Mouse (Mus musculus): Measurements from ENCODE around the gene Carm1. TPM values are rescaled to one million over a fixed set of nuclear protein-coding genes. Genes with fewer than 3 reads are reported as not detected.
A peak's percentile ranks its signal among the peaks of the same experiment; 100 is the strongest.

Carm1 gene
- polyA plus RNA-seq, 1 experiment, result 98.5 TPM

DNA sequence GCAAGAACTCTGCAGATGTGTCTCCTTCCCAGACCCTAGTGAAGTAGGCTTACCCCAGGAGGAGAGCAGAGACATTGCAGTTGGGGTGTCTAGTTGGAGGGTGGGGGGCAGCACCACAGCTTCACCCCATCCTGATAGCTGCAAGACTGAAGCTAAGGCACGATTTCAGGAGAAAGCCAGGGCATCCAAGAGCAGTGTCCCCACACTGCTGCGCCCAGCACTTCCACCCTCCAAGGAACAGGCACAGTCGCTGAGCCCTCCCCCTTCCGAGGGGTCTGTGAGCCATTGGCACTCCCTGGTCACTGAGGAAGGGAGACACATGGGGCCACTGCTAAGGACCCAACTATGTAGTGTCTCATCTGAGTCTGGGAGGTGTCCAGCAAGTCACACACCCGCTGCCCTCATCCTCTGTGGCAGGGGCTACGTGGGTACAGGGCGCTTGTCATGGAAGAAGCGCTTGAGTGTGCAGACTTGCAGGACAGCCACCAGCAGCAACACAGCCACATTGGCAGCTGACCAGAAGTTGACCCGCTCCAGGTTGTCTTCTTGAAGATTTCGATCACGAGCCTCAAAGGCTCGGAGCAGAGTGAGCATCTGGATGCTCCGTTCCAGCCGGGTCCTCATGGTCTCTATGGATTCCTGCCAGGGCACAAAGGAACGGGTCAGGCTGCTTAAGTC, 38.8 kb upstream of the Carm1 start:
- peaks cover 18% of the 10 kb centered on the region for H3K4me1 ChIP-seq (replicated peaks; ENCODE audit: control insufficient read depth, insufficient read depth, low read length)

DNA sequence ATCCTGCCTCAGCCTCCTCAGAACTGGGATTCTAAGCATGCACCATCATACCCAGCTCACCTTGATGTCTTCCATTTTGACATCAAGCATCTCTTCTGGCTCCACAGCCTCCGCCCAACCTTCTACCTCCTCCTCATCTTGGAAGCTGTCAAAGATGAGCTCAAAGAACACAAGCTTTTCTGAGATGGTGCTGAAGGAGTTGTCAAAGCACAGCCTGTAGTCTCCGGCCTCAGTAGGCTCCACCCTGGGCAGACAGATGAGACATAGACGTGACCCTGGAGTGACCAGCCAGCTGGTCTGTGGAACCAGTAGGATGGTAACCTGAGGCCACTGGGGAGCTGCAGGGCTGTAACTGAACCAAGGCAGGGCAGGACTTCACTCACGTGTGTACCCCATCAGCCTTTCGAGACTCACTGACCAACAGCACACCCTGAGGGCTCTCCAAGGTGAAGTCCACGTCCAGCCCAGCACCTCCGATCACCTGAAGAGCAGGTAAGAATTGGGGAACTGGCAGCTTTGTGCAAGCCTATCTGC, 37.8 kb upstream of the Carm1 start:
- Histone ChIP-seq H3K4me3 (ENCODE audit: control insufficient read depth, insufficient read depth, low read length) (no peak overlapping the region), H3K27me3 (ENCODE audit: control insufficient read depth, insufficient read depth, low read length) (no peaks in the 10 kb centered on the region), H3K4me1 (replicated peaks; ENCODE audit: control insufficient read depth, insufficient read depth, low read length) (peaks cover 18% of the 10 kb centered on the region), H3K27ac (ENCODE audit: control insufficient read depth, insufficient read depth, low read length) (no peak overlapping the region), H3K36me3 (ENCODE audit: control insufficient read depth, insufficient read depth, low read length) (peaks cover 24% of the 10 kb centered on the region)
- TF ChIP-seq CTCF (IDR thresholded peaks at IDR 0.05; ENCODE audit: borderline replicate concordance, control insufficient read depth, extremely low read depth, insufficient read depth, low read length, poor library complexity) (no peak), POLR2A (IDR thresholded peaks at IDR 0.05; ENCODE audit: control insufficient read depth, extremely low read depth, insufficient read depth, low read length, poor library complexity) (no peak)
- no peak for DNase-seq
- WGBS, result 91% methylated on average over 7 of the region's 7 CpGs

More for the DNA sequence above, 38.8 kb upstream of the Carm1 start:
- WGBS, result 96% methylated on average over 15 of the region's 15 CpGs
- H3K27me3 ChIP-seq (ENCODE audit: control insufficient read depth, insufficient read depth, low read length), result no peaks in the 10 kb centered on the region
- no peak for TF ChIP-seq CTCF (IDR thresholded peaks at IDR 0.05; ENCODE audit: borderline replicate concordance, control insufficient read depth, extremely low read depth, insufficient read depth, low read length, poor library complexity)
- no peak for TF ChIP-seq POLR2A (IDR thresholded peaks at IDR 0.05; ENCODE audit: control insufficient read depth, extremely low read depth, insufficient read depth, low read length, poor library complexity)
- no peak overlapping the region for H3K27ac ChIP-seq (ENCODE audit: control insufficient read depth, insufficient read depth, low read length)
- no peak for DNase-seq
- no peak overlapping the region for H3K4me3 ChIP-seq (ENCODE audit: control insufficient read depth, insufficient read depth, low read length)
- peaks cover 35% of the 10 kb centered on the region for H3K36me3 ChIP-seq (ENCODE audit: control insufficient read depth, insufficient read depth, low read length)

GRCm38 (mm10) chr9:21509772-21510688, 36.7 kb upstream of the Carm1 start, which contains the start of gene Tmed1:
Gene Tmed1, minus strand, starts transcription at chr9:21510252.
- Histone ChIP-seq H3K36me3 (ENCODE audit: control insufficient read depth, insufficient read depth, low read length) (peaks cover 13% of the 10 kb centered on the region), H3K4me3 (ENCODE audit: control insufficient read depth, insufficient read depth, low read length) (peak within 1 kb of the TSS; percentile 71), H3K27me3 (ENCODE audit: control insufficient read depth, insufficient read depth, low read length) (no peaks in the 10 kb centered on the region), H3K27ac (ENCODE audit: control insufficient read depth, insufficient read depth, low read length) (no peak within 1 kb of the TSS), H3K4me1 (replicated peaks; ENCODE audit: control insufficient read depth, insufficient read depth, low read length) (peaks cover 18% of the 10 kb centered on the region)
- under 1% methylated on average over 44 of the region's 44 CpGs for WGBS
- peak; percentile 79 for DNase-seq
- no peak for TF ChIP-seq CTCF (IDR thresholded peaks at IDR 0.05; ENCODE audit: borderline replicate concordance, control insufficient read depth, extremely low read depth, insufficient read depth, low read length, poor library complexity)
- TF ChIP-seq POLR2A (IDR thresholded peaks at IDR 0.05; ENCODE audit: control insufficient read depth, extremely low read depth, insufficient read depth, low read length, poor library complexity), result 0 out of 2 replicates have a peak, but pooled peaks have one; percentile 25

DNA sequence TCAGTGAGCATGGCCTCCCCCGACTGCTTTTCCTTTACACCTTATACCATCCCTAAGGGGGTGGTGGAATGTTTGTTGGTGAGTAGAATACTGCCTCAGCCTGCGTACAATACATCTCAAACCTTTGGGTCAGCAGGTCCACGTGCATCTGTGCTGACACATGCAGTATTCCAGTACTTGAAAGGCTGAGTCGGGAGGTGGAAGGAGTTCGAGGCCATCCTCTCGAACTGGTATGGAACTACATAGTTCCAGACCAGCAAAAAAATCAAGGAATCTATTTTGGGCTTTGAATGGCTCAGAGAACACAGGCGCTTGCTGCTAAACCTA, 36.0 kb upstream of the Carm1 start:
- peak overlapping the region; percentile 71 for H3K4me3 ChIP-seq (ENCODE audit: control insufficient read depth, insufficient read depth, low read length)
- 8% methylated on average over 7 of the region's 7 CpGs for WGBS

DNA sequence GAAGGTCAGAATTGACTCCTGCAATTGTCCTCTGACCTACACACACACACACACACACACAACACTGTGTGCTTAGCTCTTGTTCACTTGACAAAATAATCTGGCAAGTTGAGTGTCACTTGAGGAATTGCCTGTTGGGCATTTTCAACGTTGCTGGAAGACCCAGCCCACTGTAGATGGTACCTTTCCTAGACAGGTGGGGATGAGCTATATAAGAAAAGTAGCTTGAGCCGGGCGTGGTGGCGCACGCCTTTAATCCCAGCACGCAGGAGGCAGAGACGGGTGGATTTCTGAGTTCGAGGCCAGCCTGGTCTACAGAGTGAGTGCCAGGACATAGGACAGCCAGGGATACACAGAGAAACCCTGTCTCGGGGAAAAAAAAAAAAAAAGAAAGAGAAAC, 35.6 kb upstream of the Carm1 start:
- Histone ChIP-seq H3K27ac (ENCODE audit: control insufficient read depth, insufficient read depth, low read length) (no peak overlapping the region), H3K4me3 (ENCODE audit: control insufficient read depth, insufficient read depth, low read length) (no peak overlapping the region), H3K4me1 (replicated peaks; ENCODE audit: control insufficient read depth, insufficient read depth, low read length) (peaks cover 18% of the 10 kb centered on the region), H3K36me3 (ENCODE audit: control insufficient read depth, insufficient read depth, low read length) (peaks cover 3% of the 10 kb centered on the region), H3K27me3 (ENCODE audit: control insufficient read depth, insufficient read depth, low read length) (no peaks in the 10 kb centered on the region)
- TF ChIP-seq POLR2A (IDR thresholded peaks at IDR 0.05; ENCODE audit: control insufficient read depth, extremely low read depth, insufficient read depth, low read length, poor library complexity) (no peak), CTCF (IDR thresholded peaks at IDR 0.05; ENCODE audit: borderline replicate concordance, control insufficient read depth, extremely low read depth, insufficient read depth, low read length, poor library complexity) (no peak)
- DNase-seq, result no peak
- WGBS, result 83% methylated on average over 9 of the region's 9 CpGs

More for the DNA sequence above, 36.0 kb upstream of the Carm1 start:
- Histone ChIP-seq H3K27ac (ENCODE audit: control insufficient read depth, insufficient read depth, low read length) (no peak overlapping the region), H3K4me1 (replicated peaks; ENCODE audit: control insufficient read depth, insufficient read depth, low read length) (peaks cover 18% of the 10 kb centered on the region), H3K36me3 (ENCODE audit: control insufficient read depth, insufficient read depth, low read length) (peaks cover 7% of the 10 kb centered on the region), H3K27me3 (ENCODE audit: control insufficient read depth, insufficient read depth, low read length) (no peaks in the 10 kb centered on the region)
- TF ChIP-seq CTCF (IDR thresholded peaks at IDR 0.05; ENCODE audit: borderline replicate concordance, control insufficient read depth, extremely low read depth, insufficient read depth, low read length, poor library complexity) (no peak), POLR2A (IDR thresholded peaks at IDR 0.05; ENCODE audit: control insufficient read depth, extremely low read depth, insufficient read depth, low read length, poor library complexity) (no peak)
- no peak for DNase-seq

DNA sequence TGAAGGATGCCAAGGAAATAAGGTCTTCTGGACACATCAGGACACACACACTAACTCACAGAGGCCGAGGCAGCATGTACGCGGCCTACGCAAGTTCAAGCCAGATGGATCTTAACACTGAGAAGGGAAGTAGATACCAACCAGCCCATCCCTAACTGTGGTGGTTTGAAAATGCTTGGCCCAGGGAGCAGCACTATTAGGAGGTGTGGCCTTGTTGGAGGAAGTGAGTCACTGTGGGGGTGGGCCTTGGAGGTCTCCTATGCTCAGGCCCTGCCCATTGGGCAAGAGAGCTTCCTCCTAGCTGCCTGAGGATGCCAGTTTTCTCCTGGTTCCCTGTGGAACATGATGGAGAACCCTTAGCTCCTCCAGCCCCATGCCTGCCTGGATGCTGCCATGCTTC, 33.2 kb upstream of the Carm1 start:
- Histone ChIP-seq H3K27ac (ENCODE audit: control insufficient read depth, insufficient read depth, low read length) (no peak overlapping the region), H3K4me3 (ENCODE audit: control insufficient read depth, insufficient read depth, low read length) (no peak overlapping the region), H3K36me3 (ENCODE audit: control insufficient read depth, insufficient read depth, low read length) (no peaks in the 10 kb centered on the region), H3K27me3 (ENCODE audit: control insufficient read depth, insufficient read depth, low read length) (no peaks in the 10 kb centered on the region), H3K4me1 (replicated peaks; ENCODE audit: control insufficient read depth, insufficient read depth, low read length) (peaks cover 18% of the 10 kb centered on the region)
- DNase-seq, result no peak
- TF ChIP-seq POLR2A (IDR thresholded peaks at IDR 0.05; ENCODE audit: control insufficient read depth, extremely low read depth, insufficient read depth, low read length, poor library complexity) (no peak), CTCF (IDR thresholded peaks at IDR 0.05; ENCODE audit: borderline replicate concordance, control insufficient read depth, extremely low read depth, insufficient read depth, low read length, poor library complexity) (no peak)
- WGBS, result over 99% methylated on average over 4 of the region's 4 CpGs

Measured in thymus, adult 2 months (tissue).